In the genomic region with DNA sequence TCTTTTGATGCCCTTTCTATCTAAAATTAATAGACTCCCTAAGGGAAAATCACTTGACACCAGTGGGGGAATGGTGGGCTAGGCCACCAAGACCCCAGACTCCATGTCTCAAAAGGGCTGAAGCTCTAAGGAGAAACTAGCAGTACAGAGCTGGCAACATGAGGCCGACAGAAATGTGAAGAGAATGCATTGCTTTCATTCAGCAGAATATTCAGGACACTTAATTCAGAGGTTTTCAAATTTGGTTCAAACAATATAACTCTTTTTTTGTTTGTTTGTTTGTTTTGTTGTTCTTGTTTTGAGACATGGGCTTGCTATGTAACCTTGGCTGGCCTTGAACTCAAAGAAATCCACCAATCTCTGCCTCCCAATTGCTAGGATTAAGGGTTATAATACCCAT, we compare ENCODE assay signal across 8 mouse cellular contexts. TPM values are rescaled to one million over a fixed set of nuclear protein-coding genes. Genes with fewer than 3 reads are reported as not detected.
DNase-seq lines count a peak whose midpoint lies in the region; ATAC-seq lines count a peak whose summit lies in the region.

Gene Ube2l3 (minus strand): TSS at position 101 of the 400 bp plus-strand sequence.

- H3K9me3 ChIP-seq in midbrain, embryonic 15.5 days: no peaks in the 10 kb centered on the region

- no peak for ATAC-seq in midbrain, embryonic 15.5 days (replicated peaks)

- H3K27ac ChIP-seq in brown adipose tissue, adult 24 weeks (replicated peaks; ENCODE audit: low read depth, low read length): no peak within 1 kb of the TSS
- H3K27ac ChIP-seq in midbrain, embryonic 15.5 days: no peak within 1 kb of the TSS; the same call in 1 of the 2 replicates

- peak within 1 kb of the TSS; percentile 87 for H3K4me3 ChIP-seq in brown adipose tissue, adult 24 weeks (ENCODE audit: insufficient read depth, low read depth, low read length)
- H3K4me3 ChIP-seq in midbrain, embryonic 15.5 days: peak within 1 kb of the TSS; percentile 85

- no peaks in the 10 kb centered on the region for H3K36me3 ChIP-seq in midbrain, embryonic 15.5 days (replicated peaks)

- WGBS in midbrain, embryonic 15.5 days: 89% methylated on average over 1 of the region's 1 CpGs

- peaks cover 8% of the 10 kb centered on the region; the same call in 1 of the 2 replicates for H3K4me1 ChIP-seq in brown adipose tissue, adult 24 weeks (ENCODE audit: control insufficient read depth, insufficient read depth, insufficient read length, low read length)
- H3K4me1 ChIP-seq in midbrain, embryonic 15.5 days: peaks cover 16% of the 10 kb centered on the region

- peaks cover 3% of the 10 kb centered on the region; the same call in 1 of the 2 replicates for H3K27me3 ChIP-seq in midbrain, embryonic 15.5 days (replicated peaks)

- no peak for DNase-seq in layer of hippocampus, adult 8-10 months (ENCODE audit: low spot score in 2 of 2)
- DNase-seq in layer of hippocampus, adult 9-10 months (ENCODE audit: low spot score): no peak
- no peak for DNase-seq in heart, adult 8-10 months (ENCODE audit: low spot score)
- DNase-seq in layer of hippocampus, postnatal 25 days (ENCODE audit: extremely low spot score in 1 of 2, low spot score in 1 of 2): no peak
- no peak for DNase-seq in frontal cortex, postnatal 36 days (ENCODE audit: low spot score in 2 of 2)
- DNase-seq in B cell, adult 2 months: no peak

- peak within 1 kb of the TSS; percentile 75 for H3K4me2 ChIP-seq in midbrain, embryonic 15.5 days

- peak within 1 kb of the TSS; percentile 91; the same call in 1 of the 2 replicates for H3K9ac ChIP-seq in midbrain, embryonic 15.5 days

RNA-seq across cellular contexts. Expression of gene Ube2l3, which starts in this region (rescaled TPM):
- 100 to 1,000 TPM; 126 to 157 (median 142) TPM for total RNA-seq in layer of hippocampus, adult 8-10 months (2022)
- 142 and 156 TPM in 2 replicates for polyA plus RNA-seq in brown adipose tissue, adult 24 weeks (2012; ENCODE audit: insufficient read depth, insufficient read length, missing spikeins)
- 100 to 1,000 TPM; 107 to 119 (median 114) TPM for total RNA-seq in heart, adult 8-10 months (2022)
- 100 to 1,000 TPM; 149 to 162 TPM for total RNA-seq in layer of hippocampus, postnatal 25 days (2021)
- 262 and 275 TPM in 2 replicates for polyA plus RNA-seq in midbrain, embryonic 15.5 days (2015; fragmentation: Nextera tagmentation; extraction: Ambion mirVana)
